Mouse (Mus musculus) naive thymus-derived CD4-positive, alpha-beta T cell, adult 2 months (primary cell): ENCODE results near the gene Irgq.
A peak's percentile ranks its signal among the peaks of the same experiment; 100 is the strongest.
"Not testable (repeated sequence)": the region's sequence is repeated elsewhere in the genome, so short reads cannot be mapped to it uniquely, and the experiment has no call there.

Experiments
- DNase-seq: peaks from one replicate; pipeline ENCODE4 v3.0.0-alpha.2; 2011; ENCODE audit warnings: low read depth

Irgq gene

GRCm38 (mm10) chr7:24530062-24530931, at the start of gene Irgq:
Gene Irgq, plus strand, starts transcription at chr7:24530689.
- DNase-seq: peak; percentile 100

GRCm38 (mm10) chr7:24480986-24481473, 49.5 kb upstream of the Irgq start:
- DNase-seq: no peak

- DNase-seq: peak; percentile 90
Observed at GRCm38 (mm10) chr7:24481474-24482207, 48.8 kb upstream of the Irgq start, which contains the start of gene Cadm4. Gene Cadm4, plus strand, starts transcription at chr7:24482023.

DNA sequence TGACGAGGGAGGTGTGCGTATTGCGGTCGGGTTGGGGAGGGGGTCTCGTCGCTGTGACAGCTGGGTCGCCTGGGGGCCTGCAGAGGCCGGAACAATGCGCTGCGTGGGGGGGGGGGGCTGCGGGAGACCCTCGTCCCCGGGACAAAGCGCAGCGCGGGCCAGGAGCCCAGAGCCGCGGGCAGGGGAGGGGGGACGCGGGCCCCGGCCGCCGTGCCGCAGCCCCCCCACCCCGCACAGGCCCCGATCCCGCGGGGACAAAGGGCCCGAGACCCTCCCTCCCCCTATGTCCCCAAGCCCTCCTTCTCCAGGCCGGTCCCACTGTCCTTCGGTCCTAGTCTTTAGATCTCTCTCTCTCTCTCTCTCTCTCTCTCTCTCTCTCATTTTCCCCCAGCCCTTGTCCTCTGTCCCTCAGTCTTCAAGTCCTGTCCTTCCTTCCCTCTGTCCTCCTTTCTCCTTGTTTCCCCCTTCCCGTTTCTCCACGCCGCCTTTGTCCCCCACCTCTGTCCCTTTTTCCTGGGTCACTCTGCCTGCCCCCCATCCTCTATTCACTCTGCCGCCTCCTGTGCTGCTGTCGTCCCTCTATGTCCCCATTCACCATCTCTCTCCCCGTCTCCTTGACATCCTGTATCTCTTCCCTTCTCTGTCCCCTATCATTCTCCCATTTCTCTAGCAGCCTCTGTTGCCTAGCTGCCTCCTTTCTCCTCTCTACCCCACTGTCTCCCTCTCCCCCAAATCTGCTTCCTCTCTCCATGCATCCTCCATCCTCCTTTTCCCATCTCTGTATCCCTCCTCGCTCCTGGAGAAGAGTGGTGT, 48.1 kb upstream of the Irgq start:
- peak; percentile 34 for DNase-seq

DNA sequence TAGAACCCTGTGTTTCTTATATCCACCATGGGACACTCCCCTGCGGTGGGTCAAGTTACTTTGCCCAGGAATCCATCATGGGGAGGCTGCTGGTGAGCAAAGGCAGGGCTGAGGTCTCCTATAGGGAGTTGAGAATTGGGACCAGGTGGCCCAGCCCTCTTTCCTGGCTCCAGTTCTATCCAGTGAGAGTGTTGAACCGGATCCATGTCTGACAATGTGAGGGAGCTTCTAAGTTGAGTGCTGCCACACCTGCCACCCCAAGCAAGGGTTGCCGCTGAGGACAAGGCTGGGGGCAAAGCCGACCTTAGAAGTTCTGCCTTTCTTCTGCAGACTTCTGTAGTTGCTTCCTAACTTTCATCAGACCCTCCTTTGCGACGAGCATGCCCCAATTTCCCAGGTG, 47.2 kb upstream of the Irgq start:
- DNase-seq: not testable (repeated sequence)

DNA sequence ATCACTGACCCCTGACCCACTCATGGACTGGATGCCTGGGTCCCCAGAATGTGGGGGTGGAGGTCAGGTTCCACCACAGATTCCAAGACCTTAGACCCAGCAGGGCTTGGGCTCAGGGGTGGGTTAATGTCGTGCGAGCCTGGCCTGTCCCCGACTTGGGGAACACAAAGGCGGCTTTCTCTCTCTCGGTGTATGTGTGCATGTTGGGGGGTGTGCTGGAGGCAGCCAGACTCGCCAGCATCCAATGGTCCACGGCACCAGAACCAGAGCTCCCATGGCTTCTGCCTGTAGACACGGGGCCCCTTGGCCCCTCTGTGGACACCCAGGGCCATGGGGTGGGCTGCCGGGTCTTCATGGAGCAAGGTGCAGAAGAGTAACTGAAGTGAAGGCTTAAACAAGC, 45.0 kb upstream of the Irgq start:
- no peak for DNase-seq

- no peak for DNase-seq
Observed at GRCm38 (mm10) chr7:24486654-24487130, 43.8 kb upstream of the Irgq start.

- DNase-seq: no peak
Observed at GRCm38 (mm10) chr7:24487403-24487802, 43.1 kb upstream of the Irgq start.

DNA sequence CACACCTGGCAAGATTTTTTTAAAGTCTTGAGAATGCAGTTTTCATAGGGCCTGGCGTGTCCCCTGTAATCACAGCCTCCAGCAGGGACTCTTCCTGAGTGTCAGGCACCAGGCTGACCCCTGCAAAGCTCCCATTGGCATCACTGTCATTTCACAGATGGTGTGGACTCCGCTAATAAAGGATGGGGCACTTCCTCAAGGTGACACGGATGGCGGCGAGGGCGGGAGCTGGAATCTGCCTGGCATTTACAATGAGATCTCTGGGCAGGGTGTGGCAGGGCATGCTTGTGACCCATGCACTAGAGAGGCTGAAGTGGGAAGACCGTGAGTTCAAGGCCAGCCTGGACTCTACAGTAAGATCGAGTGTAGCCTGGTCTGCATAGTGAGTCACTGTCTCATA, 42.2 kb upstream of the Irgq start:
- no peak for DNase-seq

DNA sequence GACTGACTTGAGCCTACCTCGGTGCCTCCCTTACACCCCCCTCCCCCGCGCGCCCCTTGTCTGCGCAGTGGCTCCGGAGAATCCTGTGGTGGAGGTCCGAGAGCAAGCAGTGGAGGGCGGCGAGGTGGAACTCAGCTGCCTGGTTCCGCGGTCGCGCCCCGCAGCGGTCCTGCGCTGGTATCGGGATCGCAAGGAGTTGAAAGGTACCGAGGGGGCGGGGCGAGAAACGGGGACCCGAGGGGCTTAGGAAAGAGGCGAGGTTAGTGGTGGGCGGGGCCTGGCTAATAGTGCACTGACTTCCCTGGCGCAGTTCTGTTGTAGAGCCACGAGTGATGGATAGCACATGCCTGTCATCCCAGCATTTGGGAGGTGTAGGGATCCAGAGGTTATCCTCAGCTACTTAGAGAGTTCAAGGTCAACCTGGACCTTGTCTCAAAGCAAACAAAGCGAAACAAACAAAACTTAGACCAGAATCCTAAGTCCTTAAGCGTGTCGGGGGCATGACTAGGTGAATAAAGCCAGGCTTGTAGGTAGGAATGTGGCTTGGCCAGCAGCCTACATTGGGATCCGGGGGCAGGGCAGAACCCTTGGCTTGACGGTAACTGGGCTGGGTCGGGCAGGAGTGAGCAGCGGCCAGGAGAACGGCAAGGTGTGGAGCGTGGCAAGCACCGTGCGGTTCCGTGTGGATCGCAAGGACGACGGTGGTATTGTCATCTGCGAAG, 30.5 kb upstream of the Irgq start:
- no peak for DNase-seq

GRCm38 (mm10) chr7:24500929-24501328, 29.6 kb upstream of the Irgq start:
- peak; percentile 61 for DNase-seq

DNA sequence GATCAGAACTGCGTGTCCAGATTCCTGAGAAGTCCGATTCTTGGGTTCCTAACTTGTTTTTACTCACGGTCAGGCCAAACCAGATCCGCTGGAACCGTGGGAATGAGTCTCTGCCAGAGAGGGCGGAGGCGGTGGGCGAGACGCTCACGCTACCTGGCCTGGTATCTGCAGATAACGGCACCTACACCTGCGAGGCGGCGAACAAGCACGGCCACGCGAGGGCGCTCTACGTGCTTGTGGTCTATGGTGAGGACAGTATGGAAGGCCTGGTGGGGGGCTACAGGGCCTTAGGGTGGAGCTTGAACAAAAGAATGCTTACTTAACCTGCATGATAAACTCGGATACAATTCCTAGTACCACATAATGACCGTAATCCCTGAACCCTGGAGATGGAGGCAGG, 29.0 kb upstream of the Irgq start:
- no peak for DNase-seq

DNA sequence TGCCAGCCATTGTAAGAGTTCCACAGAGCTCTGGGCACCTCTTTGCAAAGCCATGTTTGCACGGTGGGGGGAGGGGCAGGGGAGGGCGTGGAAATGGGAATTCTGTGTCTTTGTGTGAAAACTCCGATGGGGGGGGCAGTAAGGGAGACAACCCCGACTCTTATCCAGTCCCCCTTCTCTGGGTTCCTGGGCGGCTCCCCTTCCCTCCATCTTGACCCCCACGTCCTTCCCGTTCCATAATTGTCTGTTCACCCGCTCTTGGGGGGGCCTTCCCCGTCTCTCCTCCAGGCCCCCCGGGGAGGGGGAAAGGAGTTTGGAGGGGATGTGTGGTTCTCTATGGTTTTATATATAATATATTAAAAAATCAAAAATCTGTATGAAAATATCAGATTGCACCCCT, 26.5 kb upstream of the Irgq start:
- DNase-seq: no peak

GRCm38 (mm10) chr7:24504868-24505267, 25.6 kb upstream of the Irgq start:
- no peak for DNase-seq

DNA sequence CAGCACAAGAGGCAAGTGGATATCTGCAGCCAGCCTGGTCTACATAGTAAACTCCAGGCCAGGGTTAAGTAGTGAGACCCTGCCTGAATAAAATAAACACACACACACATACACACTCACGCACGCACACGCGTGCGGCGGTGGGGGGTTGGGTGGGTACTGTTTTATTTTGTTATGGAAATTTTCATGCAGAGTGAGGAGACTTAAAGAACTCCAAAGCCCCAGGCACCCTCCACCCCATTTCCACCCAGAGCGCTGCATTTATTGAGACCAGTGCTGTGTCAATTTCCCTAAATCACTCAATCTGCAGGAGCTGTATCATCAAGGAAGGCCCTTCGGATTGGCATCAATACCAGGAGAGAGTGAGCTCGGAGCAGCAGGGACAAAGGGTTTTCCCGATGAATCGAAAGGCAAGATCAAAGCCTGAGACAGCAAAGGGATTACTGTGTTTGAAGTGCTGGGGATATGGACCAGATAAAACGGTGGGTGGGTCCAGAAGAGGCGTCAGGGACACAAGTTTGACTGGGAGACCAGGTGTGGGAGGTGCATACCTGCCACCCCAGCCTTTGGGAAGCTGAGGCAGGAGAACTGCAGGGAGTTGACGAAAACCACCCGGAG, 24.9 kb upstream of the Irgq start:
- no peak for DNase-seq

- no peak for DNase-seq
Observed at GRCm38 (mm10) chr7:24506065-24506459, 24.4 kb upstream of the Irgq start.

GRCm38 (mm10) chr7:24506476-24506837, 24.0 kb upstream of the Irgq start:
- DNase-seq: no peak

DNA sequence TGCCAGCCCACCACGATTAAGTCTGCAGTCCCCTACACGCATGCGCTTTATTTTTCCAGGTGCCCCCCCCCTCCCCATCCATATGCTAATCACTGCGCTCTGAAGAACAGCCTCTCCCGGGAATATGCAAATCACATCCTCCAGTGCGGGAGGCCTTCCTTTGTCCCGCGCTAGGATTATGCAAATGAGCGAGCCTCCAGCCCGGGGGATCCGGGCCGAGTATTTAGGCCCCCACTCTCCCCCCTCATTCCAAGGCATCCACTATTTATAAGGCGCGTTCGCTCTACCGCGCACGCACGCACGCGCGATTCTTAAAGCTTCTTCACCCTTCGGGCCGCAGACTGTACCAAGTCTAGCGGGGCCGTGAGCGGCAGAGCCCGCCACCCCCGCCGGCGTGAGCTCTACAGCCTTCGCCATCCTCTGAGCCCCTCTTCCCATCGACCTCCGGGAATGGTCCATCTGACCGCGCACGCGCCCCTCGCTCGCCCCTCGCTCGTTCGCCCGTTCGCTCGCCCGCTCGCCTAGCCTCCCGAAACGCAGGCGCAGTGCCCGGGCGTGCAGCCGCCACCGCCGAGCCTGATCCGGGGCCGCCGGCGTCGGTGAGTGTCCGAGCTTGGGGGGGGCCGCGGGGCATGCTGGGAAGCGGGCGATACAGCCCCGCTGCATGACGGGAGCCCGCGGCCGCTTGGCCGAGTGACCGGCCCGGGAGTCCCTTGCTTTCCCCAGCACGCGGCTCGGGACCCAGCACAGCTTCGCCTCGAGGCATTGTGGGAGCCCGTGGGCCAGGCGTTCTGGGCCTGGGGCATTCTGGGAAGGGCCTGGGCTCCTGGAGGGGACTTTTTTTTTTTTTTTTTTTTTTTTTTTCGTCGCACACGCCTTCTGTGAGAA, 23.4 kb upstream of the Irgq start, which contains the start of gene Zfp428:
Zfp428 (plus strand) TSS at position 169 of the 888 bp plus-strand sequence.
- DNase-seq: peak; percentile 56

GRCm38 (mm10) chr7:24507726-24508114, 22.8 kb upstream of the Irgq start:
- DNase-seq: no peak

- no peak for DNase-seq
Observed at GRCm38 (mm10) chr7:24512355-24512754, 18.1 kb upstream of the Irgq start, which contains the start of gene AC161166.1. Gene AC161166.1, minus strand, starts transcription at chr7:24512455.
